Mouse (Mus musculus) hindbrain, embryonic 10.5 days (tissue): ENCODE measurements at regions not wholly inside any gene's neighbourhood (a gene's known extent, or its start where the extent isn't known, plus 50 kb on each side); places are given as distances from the start of the nearest gene placed in this dataset.

Source experiments
- DNase-seq: peaks from one replicate; pipeline ENCODE4 v3.0.0-alpha.2; 2017; ENCODE audit warnings: low spot score
- H3K27ac ChIP-seq: fragments of 300-500 bp; sonication (generic); 2 replicates; pipeline ENCODE4 v1.5.1; 2016; ENCODE audit warnings: mild to moderate bottlenecking, moderate library complexity
- H3K27me3 ChIP-seq: fragments of 300-500 bp; sonication (generic); 2 replicates; pipeline ENCODE4 v1.6.1; 2016; ENCODE audit warnings: mild to moderate bottlenecking; ENCODE audit not compliant: poor library complexity, insufficient read depth, severe bottlenecking
- H3K36me3 ChIP-seq: fragments of 300-500 bp; sonication (generic); 2 replicates; pipeline ENCODE4 v1.6.1; 2016; ENCODE audit warnings: mild to moderate bottlenecking, moderate library complexity
- H3K4me1 ChIP-seq: fragments of 300-500 bp; sonication (generic); replicated peaks from 2 replicates; pipeline ENCODE4 v1.6.1; 2016; ENCODE audit warnings: mild to moderate bottlenecking
- H3K4me3 ChIP-seq: fragments of 300-500 bp; sonication (generic); 2 replicates; pipeline ENCODE4 v1.5.1; 2016; ENCODE audit warnings: mild to moderate bottlenecking, moderate library complexity
- H3K9me3 ChIP-seq: fragments of 300-500 bp; sonication (generic); 2 replicates; pipeline ENCODE4 v1.6.1; 2016; ENCODE audit warnings: mild to moderate bottlenecking, moderate library complexity
- WGBS: fragments of 180-500 bp; shearing (Covaris S2); methylation state at CpG from one replicate; pipeline ENCODE4 v1.1.7; 2016; 5-methylcytosine and 5-hydroxymethylcytosine counted together

GRCm38 (mm10) chr15:51502742-51503270 lies 2381.9 kb upstream of the Gm7489 start:
- H3K36me3 ChIP-seq: no peaks in the 10 kb centered on the region
- H3K4me1 ChIP-seq: peaks cover 9% of the 10 kb centered on the region
- H3K27me3 ChIP-seq: no peaks in the 10 kb centered on the region
- peak overlapping the region; percentile 67; the same call in 1 of the 2 replicates for H3K27ac ChIP-seq
- 38% methylated on average over 10 of the region's 10 CpGs for whole genome bisulfite sequencing
- H3K4me3 ChIP-seq: no peak overlapping the region
- no peaks in the 10 kb centered on the region for H3K9me3 ChIP-seq
- DNase-seq: peak; percentile 12

DNA sequence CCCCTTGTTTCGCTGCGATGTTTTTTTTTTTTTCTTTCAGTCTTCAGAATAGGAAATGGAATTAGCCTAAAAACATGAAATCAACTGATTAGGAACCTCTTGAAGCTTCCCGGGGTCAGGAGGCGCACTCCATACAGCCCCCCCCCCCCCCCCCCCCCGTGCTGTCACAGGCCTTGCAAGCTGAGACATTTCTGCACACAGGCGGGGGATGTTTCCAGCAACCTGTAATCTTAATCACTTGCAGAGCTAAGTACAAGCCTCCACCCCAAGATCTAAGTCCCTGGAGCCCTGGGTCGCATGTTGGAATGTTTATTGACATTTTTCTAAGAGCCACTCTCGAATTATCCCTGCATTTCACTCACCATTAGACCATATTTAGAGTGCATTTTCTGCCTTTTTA lies 2381.4 kb upstream of the Gm7489 start:
- no peak overlapping the region for H3K27ac ChIP-seq
- peak; percentile 52 for DNase-seq
- no peak overlapping the region for H3K4me3 ChIP-seq
- 33% methylated on average over 8 of the region's 8 CpGs for WGBS
- H3K9me3 ChIP-seq: no peaks in the 10 kb centered on the region
- H3K4me1 ChIP-seq: peaks cover 9% of the 10 kb centered on the region
- H3K27me3 ChIP-seq: no peaks in the 10 kb centered on the region
- H3K36me3 ChIP-seq: no peaks in the 10 kb centered on the region

DNA sequence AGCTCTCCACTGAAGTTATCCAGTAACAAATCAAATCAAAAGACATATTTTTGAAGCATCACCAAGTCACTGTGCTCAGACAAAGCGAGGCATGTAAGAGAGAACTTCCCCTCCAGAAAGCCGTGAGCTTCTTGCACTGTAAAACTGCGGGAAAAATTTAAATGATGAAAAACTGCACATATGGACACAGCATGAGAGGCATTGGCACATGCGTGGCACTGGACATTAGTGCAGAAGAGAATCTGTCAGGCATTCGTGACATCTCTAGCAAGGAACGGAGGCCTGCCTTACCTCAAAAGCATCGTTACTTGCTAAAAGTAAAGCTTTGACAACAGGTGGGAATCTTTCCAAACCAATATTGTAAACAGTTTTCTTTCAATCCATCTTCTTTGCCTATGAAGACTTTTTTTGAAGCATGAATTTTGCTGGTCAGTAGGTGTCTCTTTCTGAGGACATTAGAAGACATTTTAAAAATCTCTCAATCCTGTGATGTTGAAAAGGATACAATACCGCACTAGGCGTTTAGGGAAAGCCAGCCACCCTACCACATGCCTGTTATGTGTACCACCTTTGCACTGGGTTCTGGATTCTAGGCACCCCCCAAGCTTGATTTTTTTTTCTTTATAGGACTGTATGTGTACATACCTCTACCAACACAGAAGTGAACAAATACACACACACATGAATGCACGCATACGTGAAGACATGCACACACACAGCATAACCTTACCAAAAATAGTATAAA lies 2380.5 kb upstream of the Gm7489 start:
- no peaks in the 10 kb centered on the region for H3K9me3 ChIP-seq
- H3K4me3 ChIP-seq: no peak overlapping the region
- DNase-seq: no peak
- WGBS: 81% methylated on average over 11 of the region's 11 CpGs
- peaks cover 9% of the 10 kb centered on the region for H3K4me1 ChIP-seq
- H3K27me3 ChIP-seq: no peaks in the 10 kb centered on the region
- no peaks in the 10 kb centered on the region for H3K36me3 ChIP-seq
- no peak overlapping the region for H3K27ac ChIP-seq

- Histone ChIP-seq H3K4me1 (peaks cover 9% of the 10 kb centered on the region), H3K27me3 (no peaks in the 10 kb centered on the region), H3K27ac (no peak overlapping the region), H3K4me3 (no peak overlapping the region), H3K9me3 (no peaks in the 10 kb centered on the region), H3K36me3 (no peaks in the 10 kb centered on the region)
- DNase-seq: no peak
- WGBS: 84% methylated on average over 5 of the region's 5 CpGs
Observed at GRCm38 (mm10) chr15:51504789-51505188, 2379.9 kb upstream of the Gm7489 start.

DNA sequence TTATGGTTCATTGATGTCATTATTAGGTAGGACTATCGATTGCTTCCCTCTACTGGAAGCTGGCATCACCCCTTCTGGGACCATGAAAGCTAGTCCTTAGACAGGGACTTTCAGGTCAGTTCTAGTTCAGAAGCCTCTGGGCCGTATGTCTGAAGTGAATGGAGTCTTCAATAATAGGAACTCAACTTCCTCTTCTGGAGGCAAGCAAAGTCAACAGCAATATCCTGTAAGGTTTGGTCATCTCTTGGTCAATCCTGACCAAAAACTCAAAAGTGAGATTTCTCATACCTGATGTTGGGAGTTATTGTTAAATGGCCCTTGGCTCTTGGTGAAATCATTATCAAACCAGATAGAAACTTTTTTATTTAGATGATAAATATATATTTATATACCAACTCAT lies 2377.6 kb upstream of the Gm7489 start:
- no peaks in the 10 kb centered on the region for H3K27me3 ChIP-seq
- no peak overlapping the region for H3K27ac ChIP-seq
- no peak overlapping the region for H3K4me3 ChIP-seq
- DNase-seq: no peak
- H3K36me3 ChIP-seq: no peaks in the 10 kb centered on the region
- WGBS: 84% methylated on average over 2 of the region's 2 CpGs
- H3K4me1 ChIP-seq: peaks cover 9% of the 10 kb centered on the region
- H3K9me3 ChIP-seq: no peaks in the 10 kb centered on the region

DNA sequence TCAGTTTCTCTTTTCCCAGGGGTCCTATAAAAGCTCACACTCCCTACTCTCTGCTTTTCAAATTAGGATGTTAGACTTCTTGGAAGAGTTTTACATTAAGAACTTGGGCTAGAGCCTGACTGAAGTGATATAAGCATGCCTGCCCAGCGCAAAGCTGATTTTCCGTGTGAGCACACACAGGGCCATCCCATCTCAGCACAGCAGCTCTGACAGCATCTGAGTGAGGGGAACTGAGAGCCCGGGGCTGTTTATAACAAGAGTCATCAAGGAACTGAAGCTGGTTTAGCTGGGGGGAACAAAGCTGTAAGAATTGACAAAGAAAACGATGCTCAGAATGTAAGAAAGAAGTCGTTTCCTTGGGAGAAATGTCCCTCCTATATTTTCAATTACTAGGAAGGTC lies 2373.4 kb upstream of the Gm7489 start:
- DNase-seq: no peak
- Histone ChIP-seq H3K4me1 (no peaks in the 10 kb centered on the region), H3K9me3 (no peaks in the 10 kb centered on the region), H3K27ac (no peak overlapping the region), H3K4me3 (no peak overlapping the region), H3K36me3 (no peaks in the 10 kb centered on the region), H3K27me3 (no peaks in the 10 kb centered on the region)
- WGBS: 56% methylated on average over 5 of the region's 5 CpGs

- no peaks in the 10 kb centered on the region for H3K9me3 ChIP-seq
- WGBS: 57% methylated on average over 5 of the region's 5 CpGs
- no peaks in the 10 kb centered on the region for H3K27me3 ChIP-seq
- no peak overlapping the region for H3K4me3 ChIP-seq
- no peaks in the 10 kb centered on the region for H3K4me1 ChIP-seq
- H3K27ac ChIP-seq: no peak overlapping the region
- no peaks in the 10 kb centered on the region for H3K36me3 ChIP-seq
- no peak for DNase-seq
Observed at GRCm38 (mm10) chr15:51536317-51536716, 2348.4 kb upstream of the Gm7489 start.

DNA sequence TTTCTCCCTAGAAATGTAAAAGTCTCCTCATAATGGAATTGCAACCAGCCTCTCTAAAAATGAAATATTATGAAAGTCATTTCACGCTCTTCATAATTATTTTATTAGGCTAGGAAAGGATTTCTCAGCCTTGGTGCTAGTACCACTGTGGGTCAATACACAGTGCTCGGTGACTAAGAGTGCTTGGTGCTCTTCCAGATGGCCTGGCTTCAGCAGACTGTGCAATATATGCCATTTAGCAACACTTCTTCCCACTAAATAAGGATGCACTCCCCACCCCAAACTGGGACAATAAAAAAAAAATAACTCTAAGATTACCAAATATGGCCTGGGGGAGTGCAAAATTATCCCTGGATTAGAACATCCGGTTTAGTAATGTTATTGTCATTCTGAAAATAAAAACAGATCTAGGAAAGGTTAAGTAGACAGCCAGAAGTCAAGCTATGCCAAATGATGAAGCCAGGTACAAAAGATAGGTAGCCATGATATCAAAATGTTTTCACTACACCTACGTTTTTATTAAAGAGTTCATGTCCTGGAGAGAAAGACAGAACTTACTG lies 2333.4 kb upstream of the Gm7489 start:
- Histone ChIP-seq H3K27ac (no peak overlapping the region), H3K4me3 (no peak overlapping the region), H3K4me1 (no peaks in the 10 kb centered on the region), H3K36me3 (no peaks in the 10 kb centered on the region), H3K9me3 (no peaks in the 10 kb centered on the region), H3K27me3 (no peaks in the 10 kb centered on the region)
- WGBS: 89% methylated on average over 4 of the region's 4 CpGs
- no peak for DNase-seq

DNA sequence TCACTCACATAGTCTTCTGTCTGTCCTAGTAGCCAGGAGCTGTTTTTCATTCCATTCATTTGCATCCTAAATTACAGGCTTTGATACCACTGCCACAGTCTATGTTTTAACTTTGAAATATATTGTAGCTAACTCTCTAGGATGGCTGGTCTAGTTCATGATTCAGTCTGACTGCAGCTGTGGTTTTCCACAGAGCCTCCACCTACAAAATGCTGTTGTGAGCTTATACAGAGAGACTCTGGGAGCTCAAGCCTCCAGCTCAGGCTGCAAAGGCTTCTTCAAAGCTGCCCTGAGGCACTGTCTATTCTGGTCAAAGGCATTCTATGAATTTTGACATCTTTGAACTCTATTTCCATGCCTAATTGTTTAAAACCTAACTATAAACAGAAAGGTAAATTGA lies 2326.5 kb upstream of the Gm7489 start:
- Histone ChIP-seq H3K27me3 (no peaks in the 10 kb centered on the region), H3K4me3 (no peak overlapping the region), H3K9me3 (no peaks in the 10 kb centered on the region), H3K4me1 (no peaks in the 10 kb centered on the region), H3K27ac (no peak overlapping the region), H3K36me3 (no peaks in the 10 kb centered on the region)
- no peak for DNase-seq

- WGBS: 87% methylated on average over 3 of the region's 3 CpGs
- H3K27me3 ChIP-seq: no peaks in the 10 kb centered on the region
- no peak for DNase-seq
- no peaks in the 10 kb centered on the region for H3K9me3 ChIP-seq
- H3K4me1 ChIP-seq: no peaks in the 10 kb centered on the region
- no peak overlapping the region for H3K4me3 ChIP-seq
- H3K36me3 ChIP-seq: no peaks in the 10 kb centered on the region
- H3K27ac ChIP-seq: no peak overlapping the region
Observed at GRCm38 (mm10) chr15:51565543-51565942, 2319.2 kb upstream of the Gm7489 start.

DNA sequence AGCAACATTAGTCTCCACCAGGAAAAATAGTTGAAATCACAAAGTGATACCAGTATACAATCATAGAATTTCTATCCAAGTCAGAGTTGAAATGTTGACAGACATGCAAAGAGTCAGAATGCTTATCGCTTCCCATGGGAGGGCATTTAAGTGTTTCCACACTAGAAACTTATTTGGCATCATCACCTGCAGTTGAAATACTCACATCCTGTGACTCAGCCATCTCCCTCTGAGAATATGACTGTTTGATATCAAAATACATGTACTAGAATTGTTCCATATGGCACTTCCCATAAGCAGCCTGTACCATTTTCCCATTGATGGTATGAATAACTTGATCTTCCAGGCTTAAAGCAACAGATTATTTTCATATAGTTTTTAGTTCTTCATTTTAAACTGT lies 2314.1 kb upstream of the Gm7489 start:
- H3K4me3 ChIP-seq: no peak overlapping the region

DNA sequence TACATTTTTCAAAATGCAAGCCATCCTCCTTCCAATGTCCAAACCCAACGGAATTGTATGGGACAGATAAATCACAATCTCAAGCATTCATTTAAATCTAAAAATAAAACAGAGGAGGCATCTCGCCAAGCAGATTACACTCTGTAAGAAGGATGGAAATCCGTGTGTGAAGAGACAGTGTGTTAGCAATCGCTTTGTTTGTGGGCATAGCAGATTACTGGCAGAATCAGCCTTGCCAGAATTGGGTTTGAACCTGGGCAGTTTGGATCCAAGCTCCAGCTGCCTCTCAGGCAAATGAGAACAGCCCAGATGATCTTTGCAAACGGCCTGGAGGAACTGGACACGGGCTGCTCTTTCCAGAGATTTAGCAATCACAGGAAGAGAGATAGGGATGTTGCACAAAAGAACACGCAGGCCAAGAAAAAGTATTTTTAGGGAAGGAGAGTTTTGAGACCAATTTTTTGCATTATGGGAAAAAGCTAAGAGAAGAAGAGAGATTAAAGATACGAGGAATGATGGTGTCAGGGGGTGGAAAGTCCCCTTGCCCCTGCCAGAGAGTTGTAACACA lies 2310.1 kb upstream of the Gm7489 start:
- Histone ChIP-seq H3K4me1 (no peaks in the 10 kb centered on the region), H3K4me3 (no peak overlapping the region), H3K36me3 (no peaks in the 10 kb centered on the region), H3K9me3 (no peaks in the 10 kb centered on the region), H3K27ac (no peak overlapping the region), H3K27me3 (no peaks in the 10 kb centered on the region)
- no peak for DNase-seq
- WGBS: 82% methylated on average over 8 of the region's 8 CpGs

More for the DNA sequence above, 2314.1 kb upstream of the Gm7489 start:
- Histone ChIP-seq H3K27ac (no peak overlapping the region), H3K27me3 (no peaks in the 10 kb centered on the region), H3K36me3 (no peaks in the 10 kb centered on the region), H3K4me1 (no peaks in the 10 kb centered on the region), H3K9me3 (no peaks in the 10 kb centered on the region)
- WGBS: 92% methylated on average over 1 of the region's 1 CpGs
- DNase-seq: no peak

GRCm38 (mm10) chr15:51583636-51584035 lies 2301.1 kb upstream of the Gm7489 start:
- H3K36me3 ChIP-seq: no peaks in the 10 kb centered on the region
- H3K9me3 ChIP-seq: no peaks in the 10 kb centered on the region
- WGBS: 85% methylated on average over 1 of the region's 1 CpGs
- no peaks in the 10 kb centered on the region for H3K27me3 ChIP-seq
- H3K27ac ChIP-seq: no peak overlapping the region
- H3K4me3 ChIP-seq: no peak overlapping the region
- H3K4me1 ChIP-seq: no peaks in the 10 kb centered on the region
- no peak for DNase-seq
